Mouse (Mus musculus): ENCODE results near the gene Ehf. TPM values are rescaled to one million over a fixed set of nuclear protein-coding genes. Genes with fewer than 3 reads are reported as not detected.

The Ehf gene
- total RNA-seq (2023): 0.23 TPM

DNA sequence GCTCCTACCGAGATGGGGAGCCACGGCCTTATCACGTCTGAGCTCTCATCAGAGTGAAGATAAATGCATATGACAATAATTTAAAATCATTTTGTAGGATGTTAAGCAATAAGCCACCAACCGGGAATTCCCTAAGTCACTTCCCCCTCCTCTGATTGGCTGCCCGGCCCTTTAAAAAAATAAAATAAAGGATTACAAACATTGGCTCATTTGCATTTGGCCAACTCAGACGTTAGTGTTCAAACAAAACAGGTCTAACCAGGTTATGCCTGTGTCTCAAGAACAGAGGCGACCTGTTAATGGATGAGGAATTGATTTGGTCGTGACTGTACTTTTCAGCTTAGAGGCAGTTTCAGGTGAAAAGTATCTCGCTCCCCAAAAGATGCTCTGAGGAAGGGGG is at the start of gene Ehf:
Gene Ehf, minus strand, starts transcription at position 147 of the 400 bp plus-strand sequence.

Other genes starting within 250 kb of the Ehf start
- 9.5 TPM for gene Pdhx, start 229.8 kb downstream of the Ehf start, total RNA-seq (2023)
- gene Apip, start 229.6 kb downstream of the Ehf start, total RNA-seq (2023): 13.2 TPM
- not detected for gene Elf5, start 108.4 kb upstream of the Ehf start, total RNA-seq (2023)
- 60.1 TPM for gene Cat, start 181.9 kb upstream of the Ehf start, total RNA-seq (2023)